Mouse (Mus musculus): ENCODE results near the gene Gm11020. TPM values are rescaled to one million over a fixed set of nuclear protein-coding genes. Genes with fewer than 3 reads are reported as not detected.

The Gm11020 gene
- polyA plus RNA-seq, 1 experiment from 2014 or later = not detected

DNA sequence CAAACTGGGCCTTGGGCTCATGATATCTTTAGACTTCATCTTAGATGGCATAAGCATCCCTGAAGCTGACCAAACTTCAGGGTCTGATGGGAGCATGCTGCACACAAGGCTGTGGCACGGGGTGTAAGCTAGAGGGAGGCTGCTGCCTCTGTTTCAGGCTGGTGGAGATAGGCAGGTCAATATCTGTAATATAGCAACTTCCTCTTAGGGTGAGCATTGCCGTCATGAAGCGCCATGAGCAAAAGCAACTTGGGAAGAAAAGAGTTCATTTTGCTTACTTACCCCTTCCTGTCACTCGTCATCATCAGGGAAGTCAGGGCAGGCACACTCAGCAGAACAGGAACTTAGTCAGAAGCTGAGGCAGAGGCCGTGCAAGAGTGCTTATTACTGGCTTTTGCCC lies 12.4 kb downstream of the Gm11020 start:
- no peaks in the 10 kb centered on the region for H3K36me3 ChIP-seq

GRCm38 (mm10) chr8:104334196-104334595 lies 12.8 kb downstream of the Gm11020 start:
- Histone ChIP-seq H3K9me3 (replicated peaks) (no peaks in the 10 kb centered on the region), H3K36me3 (no peaks in the 10 kb centered on the region), H3K27ac (no peak overlapping the region), H3K4me3 (no peak overlapping the region), H3K4me2 (replicated peaks) (no peak overlapping the region), H3K4me1 (peaks cover under 1% of the 10 kb centered on the region; the same call in 1 of the 2 replicates), H3K9ac (no peak overlapping the region), H3K27me3 (no peaks in the 10 kb centered on the region)
- WGBS = 73% methylated on average over 1 of the region's 1 CpGs
- no peak for ATAC-seq (ENCODE audit: low FRiP score)

More for the DNA sequence above, 12.4 kb downstream of the Gm11020 start:
- Histone ChIP-seq H3K9me3 (replicated peaks) (no peaks in the 10 kb centered on the region), H3K4me2 (replicated peaks) (no peak overlapping the region), H3K4me1 (no peaks in the 10 kb centered on the region), H3K9ac (no peak overlapping the region), H3K27me3 (no peaks in the 10 kb centered on the region), H3K27ac (no peak overlapping the region), H3K4me3 (no peak overlapping the region)
- WGBS = 74% methylated on average over 5 of the region's 5 CpGs
- no peak for ATAC-seq (ENCODE audit: low FRiP score)

- Histone ChIP-seq H3K27me3 (no peaks in the 10 kb centered on the region), H3K27ac (no peak overlapping the region), H3K9me3 (replicated peaks) (no peaks in the 10 kb centered on the region), H3K4me2 (replicated peaks) (no peak overlapping the region), H3K36me3 (no peaks in the 10 kb centered on the region), H3K4me3 (no peak overlapping the region), H3K9ac (no peak overlapping the region), H3K4me1 (peaks cover 19% of the 10 kb centered on the region; the same call in 1 of the 2 replicates)
- ATAC-seq (ENCODE audit: low FRiP score) = no peak
- WGBS = 69% methylated on average over 1 of the region's 1 CpGs
Observed at GRCm38 (mm10) chr8:104336806-104337205, 15.4 kb downstream of the Gm11020 start.

DNA sequence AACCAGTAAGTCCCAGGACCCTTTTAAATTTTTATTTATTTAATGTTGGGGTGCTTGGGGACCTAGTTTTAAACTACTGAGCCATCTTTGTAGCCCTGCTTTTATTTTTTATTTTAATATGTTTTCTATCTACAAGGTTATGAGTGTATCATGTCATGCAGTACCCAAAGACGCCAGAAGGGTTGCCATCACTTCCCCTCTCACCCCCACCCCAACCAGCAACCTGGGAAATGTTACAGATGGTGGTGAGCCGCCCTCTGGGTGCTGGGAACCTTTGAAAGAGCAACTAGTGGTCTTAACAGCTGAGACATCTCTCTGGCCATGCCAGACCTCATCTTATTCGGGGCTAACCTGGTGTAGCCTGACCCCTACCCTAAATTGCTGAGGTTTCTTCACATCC lies 16.5 kb downstream of the Gm11020 start:
- H3K36me3 ChIP-seq = no peaks in the 10 kb centered on the region
- no peak overlapping the region for H3K4me3 ChIP-seq
- 43% methylated on average over 3 of the region's 3 CpGs for WGBS
- H3K27ac ChIP-seq = no peak overlapping the region
- no peak for ATAC-seq (ENCODE audit: low FRiP score)
- H3K9me3 ChIP-seq (replicated peaks) = no peaks in the 10 kb centered on the region
- no peak overlapping the region for H3K9ac ChIP-seq
- H3K4me2 ChIP-seq (replicated peaks) = no peak overlapping the region
- H3K4me1 ChIP-seq = peaks cover 19% of the 10 kb centered on the region; the same call in 1 of the 2 replicates
- H3K27me3 ChIP-seq = no peaks in the 10 kb centered on the region

- Histone ChIP-seq H3K27ac (0 out of 2 replicates have a peak within 1 kb of the TSS, but pooled peaks have one; percentile 66), H3K4me1 (peaks cover 23% of the 10 kb centered on the region; the same call in 1 of the 2 replicates), H3K4me2 (replicated peaks) (peak within 1 kb of the TSS; percentile 74), H3K9ac (peak within 1 kb of the TSS; percentile 78), H3K4me3 (peak within 1 kb of the TSS; percentile 54), H3K9me3 (replicated peaks) (no peaks in the 10 kb centered on the region), H3K27me3 (no peaks in the 10 kb centered on the region), H3K36me3 (no peaks in the 10 kb centered on the region)
- no peak for ATAC-seq (ENCODE audit: low FRiP score)
- 18% methylated on average over 18 of the region's 18 CpGs for WGBS
Observed at GRCm38 (mm10) chr8:104339229-104339982, 18.0 kb downstream of the Gm11020 start, which contains the start of gene Cmtm3. Gene Cmtm3 (plus strand): TSS chr8:104339410.

DNA sequence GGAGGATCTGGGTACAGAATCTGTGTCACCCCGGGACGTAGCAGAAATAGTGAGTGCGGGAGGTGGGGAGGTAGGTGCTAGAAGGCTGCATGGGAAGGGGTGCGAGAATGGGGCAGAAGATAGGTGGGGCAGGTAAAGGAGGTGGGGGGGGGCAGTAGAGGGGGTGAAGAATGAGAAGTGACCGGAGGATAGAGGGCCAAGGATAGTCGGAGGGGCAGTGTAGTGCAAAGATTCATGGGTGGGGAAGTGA lies 18.5 kb downstream of the Gm11020 start:
- H3K27ac ChIP-seq = 0 out of 2 replicates have a peak overlapping the region, but pooled peaks have one; percentile 66
- 4% methylated on average over 6 of the region's 6 CpGs for WGBS

GRCm38 (mm10) chr8:104340233-104341105 lies 19.1 kb downstream of the Gm11020 start:
- Histone ChIP-seq H3K9me3 (replicated peaks) (no peaks in the 10 kb centered on the region), H3K9ac (peak overlapping the region; percentile 78), H3K27me3 (no peaks in the 10 kb centered on the region), H3K4me2 (replicated peaks) (peak overlapping the region; percentile 74), H3K4me1 (peaks cover 23% of the 10 kb centered on the region; the same call in 1 of the 2 replicates), H3K4me3 (peak overlapping the region; percentile 54), H3K27ac (peak overlapping the region; percentile 66), H3K36me3 (no peaks in the 10 kb centered on the region)
- WGBS = under 1% methylated on average over 53 of the region's 54 CpGs
- ATAC-seq (ENCODE audit: low FRiP score) = peak; percentile 82

More for the DNA sequence above, 18.5 kb downstream of the Gm11020 start:
- H3K4me2 ChIP-seq (replicated peaks) = peak overlapping the region; percentile 74
- peak overlapping the region; percentile 54 for H3K4me3 ChIP-seq
- no peaks in the 10 kb centered on the region for H3K36me3 ChIP-seq
- peak; percentile 24 for ATAC-seq (ENCODE audit: low FRiP score)
- H3K4me1 ChIP-seq = peaks cover 23% of the 10 kb centered on the region; the same call in 1 of the 2 replicates
- peak overlapping the region; percentile 78 for H3K9ac ChIP-seq
- H3K27me3 ChIP-seq = no peaks in the 10 kb centered on the region
- H3K9me3 ChIP-seq (replicated peaks) = no peaks in the 10 kb centered on the region

DNA sequence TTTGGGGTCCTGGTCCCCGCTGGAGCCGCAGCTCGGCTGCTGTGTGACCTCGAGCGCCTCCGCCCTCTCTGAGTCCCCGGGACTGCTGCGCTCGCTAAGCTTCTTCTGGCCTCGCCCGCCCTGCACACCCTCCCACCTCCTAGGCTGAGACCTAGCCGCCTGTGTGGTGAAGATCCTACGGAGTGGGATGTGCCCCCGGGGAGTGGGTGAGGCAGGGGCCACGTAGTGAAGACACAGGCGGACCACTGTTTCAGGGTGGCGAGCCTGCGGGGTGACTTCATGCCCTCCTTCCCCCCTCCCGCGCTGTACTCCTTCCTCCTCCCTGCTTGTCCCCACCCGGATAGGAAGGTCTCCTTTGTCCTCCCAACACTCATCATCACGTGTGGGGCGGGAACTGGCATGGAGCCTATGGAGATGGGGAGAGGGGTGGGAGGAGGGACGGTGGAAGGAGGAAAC lies 19.8 kb downstream of the Gm11020 start:
- Histone ChIP-seq H3K4me2 (replicated peaks) (peak overlapping the region; percentile 74), H3K36me3 (no peaks in the 10 kb centered on the region), H3K27me3 (no peaks in the 10 kb centered on the region), H3K9me3 (replicated peaks) (no peaks in the 10 kb centered on the region), H3K4me1 (peaks cover 23% of the 10 kb centered on the region; the same call in 1 of the 2 replicates), H3K4me3 (peak overlapping the region; percentile 54), H3K9ac (peak overlapping the region; percentile 78), H3K27ac (peak overlapping the region; percentile 66)
- ATAC-seq (ENCODE audit: low FRiP score) = peak; percentile 69
- WGBS = under 1% methylated on average over 24 of the region's 24 CpGs

GRCm38 (mm10) chr8:104341678-104342077 lies 20.3 kb downstream of the Gm11020 start:
- WGBS = 40% methylated on average over 6 of the region's 6 CpGs
- H3K9me3 ChIP-seq (replicated peaks) = no peaks in the 10 kb centered on the region
- H3K9ac ChIP-seq = no peak overlapping the region
- peaks cover 23% of the 10 kb centered on the region; the same call in 1 of the 2 replicates for H3K4me1 ChIP-seq
- peak overlapping the region; percentile 54 for H3K4me3 ChIP-seq
- peak overlapping the region; percentile 74 for H3K4me2 ChIP-seq (replicated peaks)
- H3K27ac ChIP-seq = no peak overlapping the region
- no peaks in the 10 kb centered on the region for H3K27me3 ChIP-seq
- no peaks in the 10 kb centered on the region for H3K36me3 ChIP-seq
- ATAC-seq (ENCODE audit: low FRiP score) = 0 out of 2 replicates have a peak, but pooled peaks have one; percentile 3

GRCm38 (mm10) chr8:104342426-104342825 lies 21.1 kb downstream of the Gm11020 start:
- Histone ChIP-seq H3K4me2 (replicated peaks) (no peak overlapping the region), H3K4me1 (peaks cover 23% of the 10 kb centered on the region; the same call in 1 of the 2 replicates), H3K9me3 (replicated peaks) (no peaks in the 10 kb centered on the region), H3K27me3 (no peaks in the 10 kb centered on the region), H3K9ac (no peak overlapping the region), H3K27ac (no peak overlapping the region), H3K36me3 (no peaks in the 10 kb centered on the region), H3K4me3 (no peak overlapping the region)
- ATAC-seq (ENCODE audit: low FRiP score) = no peak
- 82% methylated on average over 5 of the region's 5 CpGs for WGBS

- 15% methylated on average over 7 of the region's 7 CpGs for WGBS
- H3K9ac ChIP-seq = no peak overlapping the region
- H3K4me1 ChIP-seq = peaks cover 23% of the 10 kb centered on the region; the same call in 1 of the 2 replicates
- H3K27me3 ChIP-seq = no peaks in the 10 kb centered on the region
- H3K9me3 ChIP-seq (replicated peaks) = no peaks in the 10 kb centered on the region
- no peak overlapping the region for H3K4me2 ChIP-seq (replicated peaks)
- H3K4me3 ChIP-seq = no peak overlapping the region
- 0 out of 2 replicates have a peak, but pooled peaks have one; percentile 27 for ATAC-seq (ENCODE audit: low FRiP score)
- no peak overlapping the region for H3K27ac ChIP-seq
- H3K36me3 ChIP-seq = peaks cover 5% of the 10 kb centered on the region; the same call in 1 of the 2 replicates
Observed at GRCm38 (mm10) chr8:104343957-104344356, 22.6 kb downstream of the Gm11020 start.

DNA sequence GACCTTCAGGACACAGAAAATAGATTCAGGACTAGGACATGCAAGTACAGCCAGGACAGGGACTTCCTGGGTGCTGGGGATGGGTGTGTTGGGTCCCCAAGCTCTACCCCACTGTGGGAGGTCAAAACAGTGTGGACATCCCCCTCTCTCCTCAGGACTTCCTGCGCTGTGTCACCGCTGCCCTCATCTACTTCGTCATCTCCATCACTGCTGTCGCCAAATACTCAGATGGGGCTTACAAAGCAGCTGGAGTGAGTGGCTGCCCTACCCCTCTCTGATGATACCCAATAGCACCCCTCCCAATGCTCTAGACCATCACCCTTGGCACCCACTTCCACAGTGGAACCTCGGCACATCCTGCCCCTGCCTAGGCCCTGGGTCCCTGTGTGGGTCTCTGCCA lies 23.3 kb downstream of the Gm11020 start:
- peaks cover 5% of the 10 kb centered on the region; the same call in 1 of the 2 replicates for H3K36me3 ChIP-seq
- no peaks in the 10 kb centered on the region for H3K9me3 ChIP-seq (replicated peaks)
- H3K4me3 ChIP-seq = no peak overlapping the region
- ATAC-seq (ENCODE audit: low FRiP score) = no peak
- peaks cover 19% of the 10 kb centered on the region; the same call in 1 of the 2 replicates for H3K4me1 ChIP-seq
- H3K27me3 ChIP-seq = no peaks in the 10 kb centered on the region
- H3K4me2 ChIP-seq (replicated peaks) = no peak overlapping the region
- no peak overlapping the region for H3K9ac ChIP-seq
- 94% methylated on average over 5 of the region's 5 CpGs for WGBS
- no peak overlapping the region for H3K27ac ChIP-seq

Data from hindbrain, embryonic 12.5 days (tissue).